Mouse (Mus musculus): Measurements from ENCODE around the gene Ang6.
"Not testable (repeated sequence)": the region's sequence is repeated elsewhere in the genome, so short reads cannot be mapped to it uniquely, and the experiment has no call there.

- not testable (repeated sequence) for TF ChIP-seq USF1 (IDR thresholded peaks at IDR 0.05; ENCODE audit: low read depth); CTCF (IDR thresholded peaks at IDR 0.05; ENCODE audit: control insufficient read depth, insufficient read depth, insufficient read length)
These were observed 48.7 kb downstream of the Ang6 start for GRCm38 (mm10) chr14:43953382-43953781.
